Mouse (Mus musculus) A20 (cell line): ENCODE measurements around the gene 3110082I17Rik.

Experiments
- DNase-seq: peaks from one replicate; pipeline ENCODE4 v3.0.0-alpha.2; 2011; ENCODE audit warnings: low read depth, low spot score

The 3110082I17Rik gene

GRCm38 (mm10) chr5:139453031-139453430, 7.3 kb downstream of the 3110082I17Rik start:
- DNase-seq = no peak

- no peak for DNase-seq
These were observed 10.4 kb downstream of the 3110082I17Rik start for GRCm38 (mm10) chr5:139449926-139450325.

DNA sequence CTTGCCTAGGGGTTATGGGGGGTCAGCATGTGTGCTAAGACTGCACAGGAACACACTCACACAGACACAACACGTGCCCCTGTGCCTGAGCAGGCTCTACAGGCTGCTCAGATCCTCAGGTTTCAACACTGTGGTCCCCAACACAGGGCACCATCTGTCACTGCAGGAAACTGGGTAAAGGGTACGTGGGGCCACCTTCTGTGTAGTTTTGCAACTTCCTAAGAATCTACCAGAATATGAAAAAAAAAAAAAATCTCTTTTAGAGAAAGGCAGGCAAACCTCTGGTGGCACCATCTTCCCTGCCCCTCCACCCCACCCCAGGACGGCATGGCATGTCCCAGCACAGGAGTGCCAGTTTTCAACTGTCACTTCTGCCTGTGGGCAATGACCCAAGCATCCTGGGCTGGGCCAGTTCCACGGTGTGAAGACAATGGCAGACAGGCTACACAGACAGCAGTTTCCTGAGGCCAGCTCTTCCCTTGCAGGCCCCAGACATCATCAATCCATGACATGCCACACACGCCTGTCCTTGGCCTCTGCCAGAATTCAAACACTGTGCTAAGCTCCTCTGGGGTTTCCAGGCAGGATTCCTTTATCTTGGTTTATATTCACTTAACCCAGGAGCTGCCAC, 11.1 kb downstream of the 3110082I17Rik start:
- DNase-seq = no peak

DNA sequence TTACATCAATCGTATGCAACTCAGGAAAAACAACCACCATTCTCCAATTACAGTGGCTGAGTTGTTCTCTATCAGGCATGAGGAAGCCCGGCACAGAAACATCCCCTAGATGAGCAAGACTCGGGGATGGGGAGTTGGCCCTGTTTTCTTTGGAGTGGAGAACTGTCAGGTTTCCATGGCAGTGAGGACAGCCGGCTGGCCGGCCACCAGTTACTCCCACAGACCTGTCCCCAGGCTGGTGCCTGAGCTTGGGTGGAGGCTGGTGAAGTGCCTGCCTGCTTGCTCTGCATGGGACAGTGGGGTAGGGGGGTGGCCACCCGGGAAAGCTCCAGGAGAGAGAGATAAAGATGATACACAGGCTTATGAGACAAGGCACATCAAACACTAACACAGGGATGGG, 12.3 kb downstream of the 3110082I17Rik start:
- no peak for DNase-seq

GRCm38 (mm10) chr5:139445258-139445657, 15.1 kb downstream of the 3110082I17Rik start:
- DNase-seq = no peak

- no peak for DNase-seq
These were observed 17.4 kb downstream of the 3110082I17Rik start for GRCm38 (mm10) chr5:139442962-139443361.

DNA sequence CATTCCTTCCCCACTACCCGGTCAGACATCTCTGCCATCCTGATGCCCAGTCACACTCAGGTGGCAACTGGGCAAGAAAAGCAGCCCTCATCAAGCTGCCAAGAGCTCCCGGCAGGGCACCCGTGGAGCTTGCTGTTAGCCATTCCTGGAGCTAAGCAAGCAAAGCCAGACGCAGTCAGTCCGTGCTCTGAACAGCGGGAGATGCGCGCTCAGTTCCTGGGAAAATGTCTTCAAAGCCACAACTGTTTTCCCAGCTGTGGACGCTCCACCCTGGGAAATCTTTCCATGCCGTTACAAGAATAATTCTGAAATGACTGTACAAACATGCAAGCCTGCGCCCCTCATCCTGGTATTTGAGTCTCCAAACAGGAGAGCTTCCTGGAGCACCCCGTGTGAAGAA, 17.9 kb downstream of the 3110082I17Rik start:
- DNase-seq = no peak

- DNase-seq = no peak
These were observed 18.7 kb downstream of the 3110082I17Rik start for GRCm38 (mm10) chr5:139441726-139442018.

DNA sequence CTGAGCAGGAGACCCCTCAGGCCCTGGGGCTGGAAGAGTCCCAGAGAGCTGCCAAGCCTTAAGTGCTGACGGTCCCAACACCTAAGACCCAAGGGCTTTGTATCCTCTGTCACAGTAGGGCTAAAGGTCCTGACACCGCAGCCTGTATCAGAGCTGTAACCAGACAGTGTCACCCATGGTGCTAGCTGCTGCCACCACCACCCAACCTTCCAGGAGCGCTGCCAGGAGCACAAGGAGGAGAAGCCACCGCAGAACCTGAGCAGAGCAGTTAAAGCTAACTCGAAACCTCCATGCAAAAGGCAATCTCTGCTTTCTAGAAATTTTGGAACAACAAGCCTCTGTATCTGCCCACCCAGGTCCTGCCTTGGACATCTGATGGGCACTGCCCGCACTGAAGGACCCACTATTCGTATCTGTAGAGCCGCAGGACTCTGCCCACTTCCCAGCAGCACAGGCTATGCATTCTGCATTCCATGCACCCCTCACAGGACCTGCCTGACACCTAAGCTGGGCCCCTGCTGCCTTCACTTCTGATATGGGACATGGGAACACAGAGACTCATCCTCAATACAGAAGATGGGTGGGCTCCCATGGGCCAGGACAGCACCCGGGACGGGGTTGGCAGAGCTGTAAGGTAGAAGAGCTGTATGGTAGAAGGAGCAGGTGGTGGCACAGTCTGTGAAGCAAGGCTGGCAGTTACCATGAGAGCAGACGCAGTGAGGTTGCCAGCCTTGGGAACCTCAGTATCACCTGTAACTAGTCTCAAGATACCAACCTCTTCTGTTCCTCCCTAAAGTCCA, 19.2 kb downstream of the 3110082I17Rik start:
- no peak for DNase-seq

GRCm38 (mm10) chr5:139440451-139440850, 19.9 kb downstream of the 3110082I17Rik start:
- DNase-seq = no peak

DNA sequence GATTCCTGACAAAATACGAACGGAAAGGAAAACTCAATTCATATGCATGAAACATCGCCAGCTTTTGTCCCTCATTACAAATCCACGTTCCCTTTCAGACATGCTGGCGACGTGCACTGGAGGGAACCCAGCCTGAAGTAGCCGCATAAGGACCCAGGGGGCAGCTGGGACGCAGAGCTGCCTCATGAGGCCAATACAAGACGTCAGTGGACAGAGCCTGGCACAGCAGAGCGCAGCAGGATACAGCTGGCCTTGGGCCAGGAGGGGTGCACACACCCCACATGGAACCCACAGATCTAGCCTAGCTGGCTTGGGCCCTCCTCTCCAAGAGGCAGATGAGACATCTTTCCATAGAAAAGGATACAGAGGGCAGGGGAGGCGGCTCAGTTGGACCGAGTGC, 21.9 kb downstream of the 3110082I17Rik start:
- DNase-seq = no peak

DNA sequence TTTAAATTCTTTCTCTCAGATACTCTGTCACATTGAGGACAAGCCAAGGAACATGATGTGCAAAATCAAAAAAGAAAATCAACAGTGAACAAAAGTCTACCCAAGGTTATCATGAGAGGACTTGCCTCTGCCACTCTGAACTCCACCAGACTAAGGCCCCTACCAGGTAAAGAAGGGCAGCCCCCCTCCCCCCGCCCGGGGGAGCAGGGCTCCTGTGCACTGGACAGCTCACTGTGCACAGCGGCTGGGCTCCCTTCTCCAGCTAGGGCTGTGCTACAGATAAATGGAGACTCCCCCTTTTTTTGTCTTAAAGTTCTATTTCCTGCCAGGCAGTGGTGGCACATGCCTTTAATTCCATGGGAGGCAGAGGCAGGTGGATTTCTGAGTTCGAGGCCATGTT, 22.6 kb downstream of the 3110082I17Rik start:
- DNase-seq = no peak

- no peak for DNase-seq
These were observed 25.4 kb downstream of the 3110082I17Rik start for GRCm38 (mm10) chr5:139434940-139435339.

DNA sequence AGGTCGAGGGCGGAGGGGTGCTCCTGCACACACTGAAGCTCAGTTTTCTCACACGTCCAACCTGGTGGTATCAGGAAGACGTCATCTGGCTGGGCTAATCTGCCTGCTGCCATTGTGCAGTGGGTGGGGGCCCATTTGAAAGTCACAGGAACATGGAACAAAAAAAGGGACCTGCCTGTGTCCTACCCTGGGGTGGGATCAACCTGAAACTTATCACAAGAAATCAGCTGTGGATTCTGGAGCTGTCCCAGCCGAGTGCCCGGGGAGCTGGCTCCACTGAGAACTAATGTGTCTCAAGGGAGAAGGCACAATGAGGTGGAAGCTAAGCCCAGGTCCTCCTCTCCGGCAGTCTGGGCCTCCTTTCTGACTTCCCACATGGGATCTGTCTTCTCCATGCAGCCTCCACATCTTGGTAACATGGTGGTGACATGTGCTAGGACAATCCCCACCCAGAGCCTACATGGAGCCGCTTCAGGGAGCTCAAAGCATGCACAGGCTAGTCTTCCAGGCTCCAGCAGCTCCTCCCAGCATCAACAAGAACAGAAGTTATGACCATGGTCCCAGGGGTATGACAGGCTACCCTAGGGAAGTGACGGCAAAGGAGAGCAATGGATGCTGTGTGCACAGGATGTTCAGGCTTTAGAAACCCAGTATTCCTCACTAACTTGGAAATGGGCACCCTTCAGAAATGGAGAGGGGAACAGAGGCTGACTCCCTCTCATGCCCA, 26.3 kb downstream of the 3110082I17Rik start:
- no peak for DNase-seq

- DNase-seq = no peak
These were observed 27.4 kb downstream of the 3110082I17Rik start for GRCm38 (mm10) chr5:139432747-139433508.

- no peak for DNase-seq
These were observed 28.0 kb downstream of the 3110082I17Rik start for GRCm38 (mm10) chr5:139432333-139432732.

- DNase-seq = no peak
These were observed 30.4 kb downstream of the 3110082I17Rik start for GRCm38 (mm10) chr5:139429818-139430341.

DNA sequence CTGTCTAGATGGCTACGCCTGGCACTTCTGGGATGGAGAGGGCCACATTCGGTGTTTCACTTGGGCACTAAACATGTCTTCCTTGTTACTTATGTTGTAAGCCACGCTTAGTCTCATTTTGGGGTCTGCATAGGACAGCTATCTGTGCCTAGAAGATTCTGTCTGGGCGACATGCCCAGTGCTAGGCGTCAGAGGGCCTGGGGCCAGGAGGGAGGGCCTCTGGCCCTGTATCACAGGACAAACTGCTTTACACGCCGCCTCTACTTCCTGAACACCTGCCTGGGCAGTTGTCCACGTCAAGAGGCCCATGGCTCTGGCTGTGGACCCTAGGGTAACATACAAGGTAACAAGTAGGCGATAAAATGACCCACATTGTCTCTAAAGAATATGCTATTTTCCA, 32.3 kb downstream of the 3110082I17Rik start:
- no peak for DNase-seq

- DNase-seq = no peak
These were observed 33.3 kb downstream of the 3110082I17Rik start for GRCm38 (mm10) chr5:139427001-139427400.

- no peak for DNase-seq
These were observed 35.1 kb downstream of the 3110082I17Rik start for GRCm38 (mm10) chr5:139425198-139425597.

GRCm38 (mm10) chr5:139423026-139423865, 37.1 kb downstream of the 3110082I17Rik start, which contains the start of gene Gper1:
TSS of gene Gper1 (plus strand) at chr5:139423151.
- DNase-seq = no peak
